Mouse (Mus musculus) heart, postnatal 10 days (tissue): ENCODE results near the gene Slc6a18. TPM values are rescaled to one million over a fixed set of nuclear protein-coding genes. Genes with fewer than 3 reads are reported as not detected.

Source experiments
- DNase-seq, 2 experiments: peaks; one replicate each; pipeline ENCODE4 v3.0.0; 2021
- intact Hi-C: fragments of 180-260 bp; cut with DNase I; formaldehyde crosslinking; loops from one replicate; pipeline ENCODE4 v1.15.1; 2025
- total RNA-seq, 2 experiments: library from RNA; stranded (reverse); gene quantifications; 2 replicates each; pipeline ENCODE4 v1.2.3; 2021

The Slc6a18 gene
- total RNA-seq, 2 experiments from 2014 or later: not detected

DNA sequence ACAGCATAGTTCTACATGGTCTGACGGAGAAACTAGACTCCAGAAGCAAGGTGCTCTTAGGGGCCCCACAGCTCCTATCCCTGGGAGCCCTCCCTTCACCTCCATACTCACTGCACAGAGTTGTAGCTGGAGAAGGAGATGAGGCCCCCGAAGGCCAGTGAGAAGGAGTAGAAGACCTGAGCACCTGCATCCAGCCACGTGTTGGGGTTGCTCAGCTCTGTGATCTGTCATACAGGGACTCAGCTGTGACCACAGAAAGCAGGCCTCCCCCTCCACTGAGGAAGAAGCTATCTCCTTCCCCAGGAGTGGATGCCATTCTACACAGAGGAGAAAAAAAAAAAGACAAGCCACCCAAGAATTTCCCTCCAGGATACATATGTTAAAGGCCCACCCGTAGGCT, 11.1 kb upstream of the Slc6a18 start:
- DNase-seq: no peak
- intact Hi-C loops: no loop called here

DNA sequence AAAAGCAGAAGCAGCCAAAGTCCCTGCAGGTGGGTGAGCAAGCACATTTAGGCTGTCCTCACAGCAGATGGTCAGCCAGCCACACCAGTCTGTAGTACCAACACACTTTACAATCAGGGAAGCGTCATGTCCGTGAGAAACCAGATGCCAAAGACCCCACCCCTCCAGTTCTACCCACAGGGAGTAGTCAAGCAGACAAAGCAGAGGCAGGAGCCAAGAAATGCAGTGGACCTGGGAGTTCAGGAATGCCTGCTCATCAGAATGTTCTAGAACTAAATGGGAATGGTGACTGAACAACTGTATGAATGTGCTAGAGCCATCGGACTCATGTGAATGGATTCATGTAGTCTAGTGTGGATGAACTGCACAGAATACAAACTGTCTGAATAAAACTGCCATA, 9.8 kb upstream of the Slc6a18 start:
- intact Hi-C loops: no loop called here
- DNase-seq: no peak

DNA sequence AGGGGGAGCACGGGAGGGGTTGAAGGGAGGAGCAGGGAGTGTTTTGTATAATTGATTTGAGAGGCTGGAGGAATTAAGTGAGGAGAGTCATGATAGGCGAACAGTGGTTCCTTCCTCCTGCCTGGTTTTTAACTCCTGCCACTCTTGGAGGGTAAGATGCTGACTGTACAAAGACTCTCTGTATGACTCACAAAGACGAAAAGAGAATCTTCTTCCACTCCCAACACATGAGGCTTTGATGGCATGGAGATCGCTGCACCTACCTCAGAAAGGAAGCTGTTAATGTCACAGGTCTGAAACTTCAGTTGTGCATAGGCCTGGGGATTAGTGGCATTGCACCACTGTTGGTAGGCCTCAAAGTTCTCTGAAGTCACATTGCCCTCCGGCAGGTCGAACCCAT, 7.7 kb upstream of the Slc6a18 start:
- no peak for DNase-seq
- intact Hi-C loops: no loop called here

DNA sequence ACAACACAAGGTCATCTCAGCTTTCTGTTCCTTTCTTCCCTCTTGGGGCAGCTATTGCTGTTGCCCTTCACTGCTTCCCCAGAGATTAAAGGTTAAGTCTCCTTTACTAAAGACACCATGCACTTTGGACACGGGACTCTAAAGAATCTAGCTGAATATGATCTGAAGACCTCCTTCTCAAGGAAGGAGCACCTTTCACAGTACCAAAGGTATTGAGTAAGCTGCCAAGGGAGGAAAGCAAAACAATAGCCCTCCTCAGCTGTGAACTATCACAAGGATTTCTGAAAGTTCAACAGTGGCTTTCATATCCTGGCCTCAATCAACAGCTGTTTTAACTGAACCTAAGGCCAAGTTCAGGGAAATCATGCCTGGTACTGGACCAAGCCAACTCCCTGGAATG, 6.6 kb upstream of the Slc6a18 start:
- intact Hi-C loops: no loop called here
- peak in 1 of 2 experiments; percentile 18 for DNase-seq

DNA sequence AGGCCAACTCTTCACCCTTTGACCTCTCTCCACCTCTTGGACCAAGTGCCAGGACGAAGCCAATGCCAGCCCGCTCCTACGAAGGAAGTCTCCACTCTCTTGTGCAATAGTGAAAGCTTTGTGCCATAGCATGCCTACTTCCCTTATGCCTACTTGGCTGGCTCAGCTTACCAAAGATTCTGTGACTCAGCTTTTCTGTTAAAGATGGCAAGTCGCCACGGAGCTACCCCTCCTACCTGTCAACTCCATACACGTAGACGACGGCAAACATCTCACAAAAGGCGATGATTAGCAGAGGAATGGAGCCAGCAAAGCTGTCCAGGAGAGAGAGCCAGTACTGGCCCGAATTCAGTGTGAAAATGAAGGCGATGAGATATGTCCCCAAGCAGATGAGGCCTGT, 5.9 kb upstream of the Slc6a18 start:
- intact Hi-C loops: no loop called here
- DNase-seq: peak; percentile 44 to 58

DNA sequence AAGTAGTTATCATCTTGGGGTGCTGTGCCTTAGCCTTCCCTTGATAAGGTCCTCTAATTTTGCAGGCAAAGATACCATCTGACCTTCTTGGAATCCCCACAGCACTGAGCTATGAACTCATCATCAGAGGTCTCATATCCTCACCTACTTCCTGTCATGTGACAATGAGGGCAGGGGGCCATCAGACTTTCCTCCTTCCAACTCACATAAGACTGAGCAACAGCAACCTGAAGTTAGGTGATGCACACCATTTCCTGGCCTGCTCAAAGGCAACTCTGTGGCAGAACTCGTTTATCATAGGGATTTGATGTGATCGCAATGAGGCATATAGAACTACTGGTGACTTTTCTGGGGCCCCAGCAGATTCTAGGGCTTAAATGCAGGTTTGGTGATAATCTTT, 4.4 kb upstream of the Slc6a18 start:
- intact Hi-C loops: no loop called here
- DNase-seq: no peak

DNA sequence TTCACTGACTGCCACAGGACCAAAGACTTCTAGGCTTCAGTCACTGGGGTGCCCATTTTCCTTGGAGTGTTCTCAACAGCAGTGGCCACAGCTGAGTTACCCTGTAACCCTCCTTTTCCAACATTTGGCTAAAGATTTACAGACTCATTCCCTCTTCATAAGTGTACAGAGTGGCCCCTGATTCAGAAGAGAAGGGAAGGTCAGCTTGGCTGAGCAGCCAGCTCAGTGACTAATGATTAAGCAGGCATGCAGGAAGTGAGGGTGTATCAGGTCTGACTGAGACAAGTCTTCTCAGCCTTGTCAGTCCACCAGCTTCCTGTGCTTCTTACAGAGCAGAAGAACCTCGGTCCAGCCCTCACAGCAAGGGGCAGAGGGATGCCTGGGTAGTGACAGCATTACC, 2.6 kb upstream of the Slc6a18 start:
- no peak for DNase-seq
- intact Hi-C loops: no loop called here

DNA sequence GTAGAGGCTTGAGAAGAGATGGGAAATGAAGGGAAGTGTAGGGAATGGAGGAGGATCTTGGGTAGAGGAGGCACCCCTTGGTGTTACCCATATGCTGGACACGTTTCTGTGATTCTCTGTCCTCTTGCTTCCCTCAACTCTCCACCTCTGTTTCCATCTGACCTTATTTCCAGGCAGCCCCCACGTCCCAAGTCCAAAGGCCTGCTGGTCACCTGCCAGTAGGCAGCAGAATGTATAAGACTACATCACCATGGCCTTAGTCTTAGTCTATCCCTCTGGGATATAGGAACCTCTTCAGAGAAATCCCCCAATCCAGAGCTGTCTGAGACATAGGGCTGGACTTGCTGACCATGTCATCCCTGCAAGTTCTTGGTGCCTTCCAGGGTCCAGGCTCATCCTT, 1.5 kb upstream of the Slc6a18 start:
- intact Hi-C loops: no loop called here
- no peak for DNase-seq

DNA sequence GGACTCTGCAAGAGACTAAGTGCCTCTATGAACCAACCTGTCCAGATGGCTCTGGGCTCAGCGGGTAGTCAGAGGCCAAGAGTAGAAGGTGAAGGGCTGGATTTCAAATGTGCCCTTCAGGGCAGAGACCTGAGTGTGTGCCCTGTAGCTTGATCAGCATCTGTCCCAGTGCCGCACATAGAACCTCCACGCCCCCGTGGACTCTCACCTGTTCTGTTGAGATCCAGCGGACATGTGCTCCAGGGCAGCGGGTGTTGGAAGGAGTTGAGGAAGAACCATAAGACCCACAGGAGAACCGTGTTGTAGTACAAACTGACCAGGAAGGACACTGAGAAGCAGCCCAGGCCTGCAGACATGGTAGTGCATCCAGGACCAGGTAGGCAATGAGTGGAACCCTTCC, 2.7 kb downstream of the Slc6a18 start:
- intact Hi-C loops: no loop called here
- DNase-seq: no peak

DNA sequence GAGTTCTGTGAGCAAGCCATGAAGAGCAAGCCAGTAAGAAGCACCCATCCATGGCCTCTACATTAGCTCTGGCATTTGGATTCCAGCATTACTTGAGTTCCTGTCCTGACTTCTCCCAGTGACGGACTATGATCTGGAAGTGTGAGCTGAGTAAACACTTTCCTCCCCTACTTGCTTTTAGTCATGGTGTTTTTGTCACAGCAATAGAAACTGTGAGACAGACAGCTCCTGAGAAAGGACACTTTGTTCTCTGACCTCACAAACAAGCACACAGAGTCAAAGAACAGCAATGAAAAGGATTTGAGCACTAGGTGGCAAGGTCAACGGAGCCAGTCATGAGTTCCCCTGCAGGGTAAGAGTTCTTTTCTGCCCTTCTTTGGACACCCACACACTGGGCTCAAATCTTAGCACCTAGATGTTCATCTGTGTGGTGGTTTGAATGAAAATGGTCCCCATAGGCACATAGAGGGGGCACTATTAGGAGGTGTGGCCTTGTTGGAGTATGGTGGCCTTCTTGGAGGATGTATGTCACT, 17.6 kb downstream of the Slc6a18 start:
- DNase-seq: no peak
- intact Hi-C loops: no loop called here

DNA sequence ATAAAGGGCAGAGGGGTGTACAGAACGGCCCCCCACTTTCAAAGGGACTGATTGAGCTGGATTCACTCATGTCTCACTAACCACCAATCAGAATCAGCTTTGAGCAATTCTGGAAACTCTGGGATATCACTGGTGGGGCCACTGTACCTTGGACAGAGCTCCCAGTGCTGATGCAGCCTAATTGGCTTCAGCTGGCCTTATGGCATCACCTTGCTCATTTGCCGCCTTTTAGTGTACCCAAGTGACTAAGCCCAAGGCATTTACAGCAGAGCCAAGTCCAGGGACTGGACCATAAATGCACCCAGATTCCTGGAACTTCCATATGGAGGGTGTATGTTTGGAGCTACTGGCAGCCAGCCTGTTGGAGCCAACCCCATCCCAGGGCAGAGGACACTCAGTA, 18.9 kb downstream of the Slc6a18 start:
- intact Hi-C loops: no loop called here
- DNase-seq: no peak

DNA sequence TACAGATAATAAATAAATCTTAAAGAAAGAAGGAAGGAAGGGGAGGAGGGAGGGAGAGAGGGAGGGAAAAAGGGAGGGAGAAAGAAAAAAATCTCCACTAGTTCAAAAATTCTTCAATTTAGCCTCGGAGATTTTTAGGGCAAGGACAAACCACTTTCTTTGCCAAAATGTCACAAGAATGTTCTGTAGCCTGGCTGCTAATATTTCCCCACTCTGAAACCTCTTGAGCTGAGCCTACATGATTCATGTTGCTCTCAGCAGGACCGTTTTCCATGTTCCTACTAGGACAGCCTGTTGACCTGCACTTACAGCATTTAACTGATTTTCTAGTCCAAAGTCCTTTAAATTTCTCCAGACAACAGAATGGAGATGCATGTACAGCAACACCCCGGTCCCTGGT, 22.8 kb downstream of the Slc6a18 start:
- DNase-seq: no peak
- intact Hi-C loops: no loop called here

DNA sequence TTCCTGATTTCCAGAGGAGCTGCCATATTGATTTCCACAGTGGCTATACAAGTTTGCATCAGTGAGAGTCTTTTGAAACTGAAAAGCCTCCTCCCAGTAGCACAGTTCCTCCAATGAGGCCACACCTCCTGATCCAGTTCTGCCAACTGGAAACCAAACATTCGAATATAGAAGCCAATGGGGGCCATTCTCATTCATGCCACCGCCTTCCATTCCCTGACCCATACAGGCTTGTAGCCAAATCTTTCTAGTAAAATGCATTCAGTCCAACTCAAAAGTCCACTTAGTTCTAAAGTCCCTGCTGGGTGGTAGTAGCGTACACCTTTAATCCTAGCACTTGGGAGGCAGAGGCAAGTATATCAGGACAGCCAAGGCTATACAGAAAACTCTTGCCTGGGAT, 24.6 kb downstream of the Slc6a18 start:
- intact Hi-C loops: no loop called here
- DNase-seq: no peak

DNA sequence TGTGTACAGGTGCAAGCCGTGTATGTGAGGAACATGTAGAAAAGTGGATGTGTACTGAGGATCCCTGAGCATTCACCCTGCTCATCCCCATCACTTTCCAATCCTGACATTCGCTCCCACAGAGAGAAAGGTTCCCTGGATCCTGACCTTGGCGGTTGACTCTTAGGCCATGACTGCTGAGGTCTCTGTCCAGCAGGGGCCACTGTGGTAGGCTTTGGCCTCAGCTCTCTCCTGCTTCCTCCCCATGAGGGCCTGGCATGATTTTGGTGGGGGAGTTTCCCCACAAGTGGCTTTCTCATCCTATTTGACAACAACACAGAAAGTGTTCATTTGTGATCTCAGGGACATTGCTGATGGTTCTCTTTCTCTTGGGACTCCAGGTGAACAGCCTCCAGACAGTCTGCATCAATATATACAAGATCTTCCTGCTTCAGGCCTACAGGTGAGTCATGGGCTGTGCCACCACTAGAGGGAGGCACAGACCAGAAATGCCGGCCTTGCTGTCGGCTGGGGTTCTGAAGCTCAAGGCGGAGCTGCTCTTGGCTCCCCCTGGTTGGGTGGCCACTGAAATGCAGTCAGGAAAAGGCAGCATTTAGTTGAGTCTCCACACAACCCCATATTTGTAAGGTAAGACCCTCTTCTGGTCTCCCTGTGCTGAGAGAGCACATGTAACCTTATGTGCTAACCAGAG, 31.3 kb downstream of the Slc6a18 start:
- DNase-seq: peak; percentile 62 to 65
- intact Hi-C loops: loop anchor here (1.0 to 5.0 kb wide), 3 partner anchors 46 to 261 kb away; no protein-coding TSS in a partner anchor

DNA sequence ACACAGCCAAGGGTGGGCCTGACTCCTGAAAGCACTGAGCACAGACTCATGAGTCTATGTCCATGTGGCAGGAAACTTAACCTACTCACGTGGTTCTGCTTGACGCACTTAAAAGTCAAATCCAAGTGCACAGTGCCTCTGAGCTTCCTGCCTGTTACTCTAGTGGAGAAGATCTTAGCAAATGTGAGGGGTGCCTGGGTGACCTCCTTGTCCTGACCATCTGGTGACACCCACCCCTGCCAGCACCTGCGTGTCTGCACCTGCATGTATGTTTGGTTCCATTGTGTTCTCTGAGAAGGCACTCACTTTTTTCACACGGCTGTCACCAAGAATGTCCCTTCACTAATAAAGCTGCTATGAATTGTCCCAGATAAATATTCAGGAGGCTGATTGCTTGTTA, 36.5 kb downstream of the Slc6a18 start:
- DNase-seq: no peak
- intact Hi-C loops: no loop called here

DNA sequence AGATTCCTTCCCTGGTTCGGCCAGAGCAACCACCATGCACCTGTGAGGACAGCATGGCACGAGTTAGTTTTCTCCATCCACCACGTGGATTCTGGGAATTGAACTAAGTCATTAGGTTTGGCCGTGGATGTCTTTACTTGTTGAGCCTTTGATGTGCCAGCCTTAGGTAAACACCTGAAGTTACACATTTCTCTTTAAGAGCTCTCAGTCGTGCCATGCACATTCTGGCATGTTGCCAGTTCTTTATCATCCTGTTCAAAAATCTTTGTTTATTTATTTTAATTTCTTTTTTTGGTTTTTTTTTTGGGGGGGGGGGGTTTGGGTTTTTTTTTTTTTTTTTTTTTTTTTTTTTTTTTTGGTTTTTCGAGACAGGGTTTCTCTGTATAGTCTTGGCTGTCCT, 40.0 kb downstream of the Slc6a18 start:
- DNase-seq: no peak
- intact Hi-C loops: no loop called here

DNA sequence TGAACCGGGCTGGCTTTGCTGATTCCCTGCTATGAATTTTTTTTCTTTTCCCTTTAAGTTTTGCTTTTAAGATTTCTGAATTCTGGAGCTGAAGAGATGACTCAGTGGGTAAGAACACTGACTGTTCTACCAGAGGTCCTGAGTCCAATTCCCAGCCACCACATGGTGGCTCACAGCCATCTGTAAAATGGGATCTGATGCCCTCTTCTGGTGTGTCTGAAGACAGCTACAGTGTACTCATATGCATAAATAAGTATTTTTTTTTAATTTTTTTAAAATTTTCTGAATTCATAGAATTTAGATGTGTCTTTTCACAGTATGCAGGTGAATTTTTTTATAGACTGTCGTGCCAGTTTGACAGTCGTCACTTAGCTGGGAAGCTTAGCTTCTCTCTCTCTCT, 46.0 kb downstream of the Slc6a18 start:
- intact Hi-C loops: no loop called here
- no peak for DNase-seq

DNA sequence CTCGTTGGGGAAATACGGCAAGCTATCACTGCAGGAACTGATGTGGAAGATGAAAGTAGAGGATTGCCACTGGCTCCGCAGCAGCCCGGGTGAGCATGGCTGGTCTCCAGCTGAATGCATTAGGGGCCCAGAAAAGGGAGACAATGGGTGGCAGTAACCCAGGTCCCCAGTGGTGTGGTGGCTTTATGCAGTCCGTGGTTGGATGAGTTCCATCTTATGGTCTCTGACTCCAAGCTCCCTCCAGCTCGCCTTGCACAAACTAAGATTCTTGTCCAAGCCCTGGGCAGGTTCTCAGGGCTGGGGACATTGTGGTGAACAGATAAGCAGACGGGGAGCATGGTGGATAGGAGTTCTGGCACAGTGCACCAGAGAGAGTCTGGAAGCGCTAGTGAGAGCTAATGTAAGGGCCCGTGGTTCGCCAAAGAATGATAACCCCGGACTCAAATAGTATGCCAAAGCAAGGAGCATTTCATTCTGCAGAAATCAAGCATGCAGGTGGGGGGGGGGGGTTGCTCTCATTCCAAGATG, 49.2 kb downstream of the Slc6a18 start:
- no peak for DNase-seq
- intact Hi-C loops: no loop called here

DNA sequence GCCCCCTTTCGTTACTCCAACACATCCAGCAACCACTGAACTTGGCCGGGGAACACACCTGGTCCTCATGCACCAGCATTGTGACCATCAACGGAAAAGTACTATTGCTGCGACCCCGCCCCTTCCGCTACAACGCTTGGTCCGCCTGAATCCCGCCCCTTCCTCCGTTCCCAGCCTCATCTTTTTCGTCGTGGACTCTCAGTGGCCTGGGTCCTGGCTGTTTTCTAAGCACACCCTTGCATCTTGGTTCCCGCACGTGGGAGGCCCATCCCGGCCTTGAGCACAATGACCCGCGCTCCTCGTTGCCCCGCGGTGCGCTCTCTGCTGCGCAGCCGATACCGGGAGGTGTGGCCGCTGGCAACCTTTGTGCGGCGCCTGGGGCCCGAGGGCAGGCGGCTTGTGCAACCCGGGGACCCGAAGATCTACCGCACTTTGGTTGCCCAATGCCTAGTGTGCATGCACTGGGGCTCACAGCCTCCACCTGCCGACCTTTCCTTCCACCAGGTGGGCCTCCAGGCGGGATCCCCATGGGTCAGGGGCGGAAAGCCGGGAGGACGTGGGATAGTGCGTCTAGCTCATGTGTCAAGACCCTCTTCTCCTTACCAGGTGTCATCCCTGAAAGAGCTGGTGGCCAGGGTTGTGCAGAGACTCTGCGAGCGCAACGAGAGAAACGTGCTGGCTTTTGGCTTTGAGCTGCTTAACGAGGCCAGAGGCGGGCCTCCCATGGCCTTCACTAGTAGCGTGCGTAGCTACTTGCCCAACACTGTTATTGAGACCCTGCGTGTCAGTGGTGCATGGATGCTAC, 50.9 kb downstream of the Slc6a18 start, which contains the start of gene Tert:
Gene Tert (plus strand): TSS at position 167 of the 805 bp plus-strand sequence.
- intact Hi-C loops: loop anchor here (2.0 kb wide), 1 partner anchor 114 kb away; no protein-coding TSS in a partner anchor
- DNase-seq: peak; percentile 30 to 49

DNA sequence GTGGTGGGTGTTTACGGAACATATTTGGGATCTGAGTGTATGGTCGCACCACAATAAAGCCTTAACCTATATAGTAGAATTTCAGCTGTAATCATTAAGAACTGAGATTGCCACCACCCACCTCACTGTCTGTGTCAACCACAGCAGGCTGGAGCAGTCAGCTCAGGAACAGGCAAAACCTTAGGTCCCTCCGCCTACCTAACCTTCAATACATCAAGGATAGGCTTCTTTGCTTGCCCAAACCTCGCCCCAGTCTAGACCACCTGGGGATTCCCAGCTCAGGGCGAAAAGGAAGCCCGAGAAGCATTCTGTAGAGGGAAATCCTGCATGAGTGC, 51.4 kb downstream of the Slc6a18 start:
- DNase-seq: no peak
- intact Hi-C loops: loop anchor here (2.0 kb wide), 1 partner anchor 114 kb away; no protein-coding TSS in a partner anchor

DNA sequence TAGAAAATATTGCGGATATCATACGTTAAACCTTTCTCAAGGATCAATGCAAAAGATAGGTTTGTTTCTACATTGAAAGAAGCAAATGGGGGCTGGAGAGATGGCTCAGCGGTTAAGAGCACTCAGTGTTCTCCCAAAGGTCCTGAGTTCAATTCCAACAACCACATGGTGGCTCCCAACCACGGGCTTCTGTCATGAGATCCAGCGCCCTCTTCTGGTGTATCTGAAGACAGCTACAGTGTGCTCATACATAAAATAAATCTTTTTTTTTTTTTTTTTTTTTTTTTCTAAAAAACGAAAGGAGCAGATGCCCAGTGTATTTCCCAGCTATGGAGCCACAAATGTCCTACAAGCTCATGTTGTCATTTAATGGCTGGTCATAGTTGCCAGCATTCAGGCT, 57.2 kb downstream of the Slc6a18 start:
- intact Hi-C loops: no loop called here
- DNase-seq: no peak

DNA sequence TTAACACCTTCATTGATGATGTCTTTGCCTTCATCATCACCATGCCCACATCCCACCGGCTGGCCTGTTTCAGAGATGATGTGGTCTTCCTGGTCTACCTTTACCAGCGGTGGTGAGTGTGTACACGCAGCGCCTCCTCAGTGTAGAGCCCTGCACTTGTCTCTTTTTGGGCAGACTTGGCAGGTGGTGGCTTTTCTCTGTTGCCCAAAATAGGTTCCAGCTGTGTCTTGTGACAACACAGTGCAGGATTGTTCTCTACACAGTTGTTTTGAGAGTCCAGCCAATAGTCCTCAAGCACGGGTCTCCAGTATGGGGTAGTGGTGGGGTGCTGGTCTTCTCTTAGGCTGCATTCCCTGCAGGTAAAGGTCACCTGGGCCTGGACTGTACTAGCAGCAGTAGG, 59.4 kb downstream of the Slc6a18 start:
- intact Hi-C loops: loop anchor here (5.0 kb wide), 1 partner anchor 191 kb away; no protein-coding TSS in a partner anchor
- DNase-seq: peak; percentile 22 to 43
